Mouse (Mus musculus): ENCODE results near the gene Olfr802. TPM values are rescaled to one million over a fixed set of nuclear protein-coding genes. Genes with fewer than 3 reads are reported as not detected.

The Olfr802 gene
- polyA plus RNA-seq (2017; shearing (Covaris generic)): not detected

- ATAC-seq: no peak
Measured at GRCm38 (mm10) chr10:129688069-129688468, at the start of gene Olfr802. Gene Olfr802 (minus strand): TSS chr10:129688169.

- no peak for ATAC-seq
Measured at GRCm38 (mm10) chr10:129729275-129729674, 41.3 kb upstream of the Olfr802 start, which contains the start of gene Olfr805. Gene Olfr805 (minus strand): TSS chr10:129729375.

DNA sequence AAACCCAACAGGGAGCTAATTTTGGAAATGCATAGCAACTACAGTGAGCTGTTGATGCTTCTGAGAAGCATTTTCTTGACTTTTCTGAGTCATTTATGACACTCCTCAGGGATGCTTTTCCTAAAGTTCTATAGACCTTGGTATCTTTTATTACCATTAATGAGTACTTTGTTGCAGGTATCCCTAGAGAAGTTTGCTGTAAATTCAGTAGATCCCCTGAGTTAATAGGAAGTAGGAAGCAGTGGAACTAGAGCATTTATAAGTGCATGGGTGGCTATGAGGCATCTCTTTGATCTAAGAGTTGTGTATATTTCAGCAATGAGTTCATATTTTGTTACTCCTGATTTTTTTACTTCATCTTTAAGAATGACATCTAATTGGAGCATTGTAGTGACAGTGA lies 14.9 kb upstream of the Olfr802 start, which contains the start of gene Olfr804:
Gene Olfr804 (plus strand): TSS at position 301 of the 400 bp plus-strand sequence.
- no peak for ATAC-seq

DNA sequence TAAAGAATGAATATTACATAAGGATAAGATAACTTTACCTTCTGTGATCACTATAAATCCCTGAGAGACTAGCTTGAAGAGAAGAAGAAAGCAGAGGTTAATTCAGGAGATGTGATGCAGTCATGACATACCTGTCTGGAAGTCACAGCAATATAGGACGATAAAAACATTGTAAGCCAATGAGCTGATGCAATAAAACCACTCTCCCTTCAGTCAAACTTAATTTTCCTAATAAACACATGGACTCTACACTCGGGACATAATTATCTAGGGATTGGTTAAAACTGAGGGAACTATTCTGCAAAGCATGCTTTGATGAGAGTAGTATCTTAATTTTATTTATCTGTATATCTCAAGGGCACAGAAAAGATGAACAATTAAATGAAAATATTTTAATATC lies 6.2 kb upstream of the Olfr802 start, which contains the start of gene Olfr803:
Gene Olfr803 (minus strand): TSS at position 101 of the 400 bp plus-strand sequence.
- ATAC-seq: no peak

GRCm38 (mm10) chr10:129673765-129674164 lies 14.2 kb downstream of the Olfr802 start, which contains the start of gene Olfr801:
Gene Olfr801 (minus strand): TSS chr10:129673865.
- ATAC-seq: no peak

DNA sequence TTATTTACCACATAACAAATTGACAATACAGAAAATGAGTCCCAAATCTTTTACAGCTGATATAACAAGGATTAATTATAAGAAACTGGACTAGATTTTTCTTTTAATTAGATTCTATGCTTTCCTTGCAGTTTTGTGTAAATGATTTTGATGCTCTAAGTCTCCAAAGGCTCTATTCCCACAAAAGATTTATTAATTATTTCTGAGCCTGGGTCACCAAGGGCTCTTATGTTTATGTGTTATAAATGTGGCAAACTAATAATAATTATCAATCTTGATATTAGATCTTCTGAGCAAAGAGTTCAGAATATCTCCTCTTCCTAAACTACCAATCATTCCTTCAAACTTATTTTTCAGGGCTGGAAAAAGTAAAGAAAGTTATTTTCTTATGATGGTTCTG lies 30.6 kb downstream of the Olfr802 start, which contains the start of gene Olfr800:
Gene Olfr800 (plus strand): TSS at position 301 of the 400 bp plus-strand sequence.
- ATAC-seq: no peak

- no peak for ATAC-seq
Measured at GRCm38 (mm10) chr10:129651763-129652162, 36.2 kb downstream of the Olfr802 start.

GRCm38 (mm10) chr10:129637184-129637583 lies 50.8 kb downstream of the Olfr802 start, which contains the start of gene Olfr799:
Gene Olfr799 (plus strand): TSS chr10:129637484.
- no peak for ATAC-seq

GRCm38 (mm10) chr10:129627834-129628233 lies 60.1 kb downstream of the Olfr802 start, which contains the start of gene Olfr798:
Gene Olfr798 (minus strand): TSS chr10:129627934.
- ATAC-seq: no peak

Other genes starting within 250 kb of the Olfr802 start
- gene Olfr787, start 226.3 kb downstream of the Olfr802 start, polyA plus RNA-seq (2017; shearing (Covaris generic)): under 1 TPM in 1 of 2 experiments, not detected in 1; 0.24 TPM
- not detected for gene Olfr788, start 217.2 kb downstream of the Olfr802 start, polyA plus RNA-seq (2017; shearing (Covaris generic))
- not detected for gene Olfr789, start 203.4 kb downstream of the Olfr802 start, polyA plus RNA-seq (2017; shearing (Covaris generic))
- not detected for gene Olfr790, start 189.7 kb downstream of the Olfr802 start, polyA plus RNA-seq (2017; shearing (Covaris generic))
- gene Olfr791, start 166.4 kb downstream of the Olfr802 start, polyA plus RNA-seq (2017; shearing (Covaris generic)): not detected
- not detected for gene Olfr792, start 149.0 kb downstream of the Olfr802 start, polyA plus RNA-seq (2017; shearing (Covaris generic))
- gene Olfr794, start 120.5 kb downstream of the Olfr802 start, polyA plus RNA-seq (2017; shearing (Covaris generic)): not detected
- gene Olfr796, start 75.6 kb downstream of the Olfr802 start, polyA plus RNA-seq (2017; shearing (Covaris generic)): not detected
- gene Olfr798, start 60.2 kb downstream of the Olfr802 start, polyA plus RNA-seq (2017; shearing (Covaris generic)): not detected
- not detected for gene Olfr799, start 50.7 kb downstream of the Olfr802 start, polyA plus RNA-seq (2017; shearing (Covaris generic))
- not detected for gene Olfr800, start 30.5 kb downstream of the Olfr802 start, polyA plus RNA-seq (2017; shearing (Covaris generic))
- not detected for gene Olfr801, start 14.3 kb downstream of the Olfr802 start, polyA plus RNA-seq (2017; shearing (Covaris generic))
- not detected for gene Olfr803, start 6.1 kb upstream of the Olfr802 start, polyA plus RNA-seq (2017; shearing (Covaris generic))
- not detected for gene Olfr804, start 15.0 kb upstream of the Olfr802 start, polyA plus RNA-seq (2017; shearing (Covaris generic))
- gene Olfr805, start 41.2 kb upstream of the Olfr802 start, polyA plus RNA-seq (2017; shearing (Covaris generic)): not detected
- gene Olfr806, start 53.8 kb upstream of the Olfr802 start, polyA plus RNA-seq (2017; shearing (Covaris generic)): not detected
- gene Olfr807, start 69.6 kb upstream of the Olfr802 start, polyA plus RNA-seq (2017; shearing (Covaris generic)): not detected
- not detected for gene Olfr808, start 77.3 kb upstream of the Olfr802 start, polyA plus RNA-seq (2017; shearing (Covaris generic))
- not detected for gene Olfr809, start 86.5 kb upstream of the Olfr802 start, polyA plus RNA-seq (2017; shearing (Covaris generic))
- gene Olfr810, start 106.7 kb upstream of the Olfr802 start, polyA plus RNA-seq (2017; shearing (Covaris generic)): not detected
- gene Olfr811, start 116.2 kb upstream of the Olfr802 start, polyA plus RNA-seq (2017; shearing (Covaris generic)): not detected
- gene Olfr812, start 157.9 kb upstream of the Olfr802 start, polyA plus RNA-seq (2017; shearing (Covaris generic)): not detected
- gene Olfr813, start 167.2 kb upstream of the Olfr802 start, polyA plus RNA-seq (2017; shearing (Covaris generic)): not detected
- gene Olfr814, start 191.7 kb upstream of the Olfr802 start, polyA plus RNA-seq (2017; shearing (Covaris generic)): under 1 TPM in 1 of 2 experiments, not detected in 1; 0.11 TPM
- gene Olfr815, start 217.7 kb upstream of the Olfr802 start, polyA plus RNA-seq (2017; shearing (Covaris generic)): not detected
- not detected for gene Olfr816, start 227.4 kb upstream of the Olfr802 start, polyA plus RNA-seq (2017; shearing (Covaris generic))

All from CD4-positive, CD25-positive, alpha-beta regulatory T cell, adult 4 months (primary cell).